Mouse (Mus musculus) cerebellum, adult 2 months (tissue): Measurements from ENCODE around the gene Clmp. TPM values are rescaled to one million over a fixed set of nuclear protein-coding genes. Genes with fewer than 3 reads are reported as not detected.
A peak's percentile ranks its signal among the peaks of the same experiment; 100 is the strongest.

Source experiments
- DNase-seq, 2 experiments: peaks; one replicate each; pipeline ENCODE4 v3.0.0; 2021
- H3K27ac ChIP-seq: fragments of 200-500 bp; 2 replicates; pipeline ENCODE4 v1.5.1; 2012; ENCODE audit warnings: low read length, control low read depth, inconsistent platforms; ENCODE audit not compliant: insufficient read depth
- H3K27me3 ChIP-seq: fragments of 200-500 bp; 2 replicates; pipeline ENCODE4 v1.6.1; 2012; ENCODE audit warnings: inconsistent platforms, mild to moderate bottlenecking, low read length, moderate library complexity; ENCODE audit not compliant: control insufficient read depth, insufficient read depth
- H3K4me1 ChIP-seq: fragments of 200-500 bp; 2 replicates; pipeline ENCODE4 v1.6.1; 2011; ENCODE audit warnings: low read length; ENCODE audit not compliant: control insufficient read depth, insufficient read depth
- H3K4me3 ChIP-seq: fragments of 200-500 bp; replicated peaks from 2 replicates; pipeline ENCODE3; 2011; ENCODE audit warnings: mild to moderate bottlenecking, low read depth, low read length, control low read depth; ENCODE audit not compliant: insufficient read depth
- CTCF ChIP-seq: fragments of 200-500 bp; IDR thresholded peaks from 2 replicates; pipeline ENCODE4 v1.5.1; 2011; ENCODE audit warnings: low read depth, mild to moderate bottlenecking, control low read depth, low read length, moderate library complexity, borderline replicate concordance; ENCODE audit not compliant: insufficient read depth
- POLR2A ChIP-seq: fragments of 200-500 bp; IDR thresholded peaks from 2 replicates; pipeline ENCODE4 v1.6.1; 2011; ENCODE audit warnings: low read length, control low read depth, borderline replicate concordance; ENCODE audit not compliant: insufficient read depth
- WGBS: fragments of 180-500 bp; shearing (Covaris S2); methylation state at CpG from one replicate; pipeline ENCODE4 v1.1.7; 2018; 5-methylcytosine and 5-hydroxymethylcytosine counted together
- polyA plus RNA-seq: library from polyadenylated mRNA; depleted of rRNA; stranded (reverse); fragments of >200 nt; gene quantifications from 2 replicates; pipeline ENCODE4 v1.2.3, GENCODE M21; 2012

Gene Clmp
- polyA plus RNA-seq, 1 experiment, result 21.8 TPM

- no peak for TF ChIP-seq CTCF
- no peak for TF ChIP-seq POLR2A
- peaks cover 16% of the 10 kb centered on the region for H3K4me1 ChIP-seq
- DNase-seq, result no peak
- 58% methylated on average over 4 of the region's 4 CpGs for WGBS
- no peaks in the 10 kb centered on the region for H3K27me3 ChIP-seq
- H3K4me3 ChIP-seq, result no peak overlapping the region
- H3K27ac ChIP-seq, result no peak overlapping the region
Measured at GRCm38 (mm10) chr9:40711654-40712053, 25.9 kb downstream of the Clmp start.

GRCm38 (mm10) chr9:40717182-40717874 lies 31.6 kb downstream of the Clmp start:
- Histone ChIP-seq H3K4me1 (peaks cover 11% of the 10 kb centered on the region), H3K4me3 (no peak overlapping the region), H3K27ac (no peak overlapping the region), H3K27me3 (no peaks in the 10 kb centered on the region)
- no peak for TF ChIP-seq POLR2A
- TF ChIP-seq CTCF, result 0 out of 2 replicates have a peak, but pooled peaks have one; percentile 1
- peak; percentile 65 to 76 for DNase-seq
- 24% methylated on average over 18 of the region's 18 CpGs for WGBS

- Histone ChIP-seq H3K4me1 (peaks cover 15% of the 10 kb centered on the region), H3K27ac (no peak overlapping the region), H3K4me3 (no peak overlapping the region), H3K27me3 (no peaks in the 10 kb centered on the region)
- TF ChIP-seq CTCF, result no peak
- no peak for TF ChIP-seq POLR2A
- no peak for DNase-seq
- WGBS, result 66% methylated on average over 7 of the region's 7 CpGs
Measured at GRCm38 (mm10) chr9:40717875-40718185, 32.1 kb downstream of the Clmp start.

- WGBS, result 89% methylated on average over 7 of the region's 7 CpGs
- TF ChIP-seq POLR2A (no peak), CTCF (no peak)
- H3K27ac ChIP-seq, result no peak overlapping the region
- H3K4me3 ChIP-seq, result no peak overlapping the region
- no peak for DNase-seq
- peaks cover 38% of the 10 kb centered on the region for H3K4me1 ChIP-seq
- no peaks in the 10 kb centered on the region for H3K27me3 ChIP-seq
Measured at GRCm38 (mm10) chr9:40720881-40721280, 35.1 kb downstream of the Clmp start.

- Histone ChIP-seq H3K27ac (peak overlapping the region; percentile 16), H3K4me3 (no peak overlapping the region), H3K4me1 (peaks cover 39% of the 10 kb centered on the region), H3K27me3 (no peaks in the 10 kb centered on the region)
- TF ChIP-seq CTCF (no peak), POLR2A (no peak)
- WGBS, result 12% methylated on average over 2 of the region's 2 CpGs
- DNase-seq, result peak; percentile 77 to 84
Measured at GRCm38 (mm10) chr9:40723311-40723772, 37.6 kb downstream of the Clmp start.

- TF ChIP-seq POLR2A, result no peak
- no peak for TF ChIP-seq CTCF
- no peak overlapping the region for H3K4me3 ChIP-seq
- peak in 1 of 2 experiments; percentile 27 for DNase-seq
- WGBS, result 46% methylated on average over 5 of the region's 5 CpGs
- peaks cover 39% of the 10 kb centered on the region for H3K4me1 ChIP-seq
- H3K27me3 ChIP-seq, result no peaks in the 10 kb centered on the region
- H3K27ac ChIP-seq, result peak overlapping the region; percentile 23; the same call in 1 of the 2 replicates
Measured at GRCm38 (mm10) chr9:40724978-40725377, 39.2 kb downstream of the Clmp start.

- no peak overlapping the region for H3K27ac ChIP-seq
- peaks cover 34% of the 10 kb centered on the region for H3K4me1 ChIP-seq
- 81% methylated on average over 4 of the region's 4 CpGs for WGBS
- DNase-seq, result no peak
- TF ChIP-seq CTCF (no peak), POLR2A (no peak)
- H3K4me3 ChIP-seq, result no peak overlapping the region
- no peaks in the 10 kb centered on the region for H3K27me3 ChIP-seq
Measured at GRCm38 (mm10) chr9:40727140-40727823, 41.5 kb downstream of the Clmp start.
